12 mouse cellular contexts compared by ENCODE assay signal in genomic region chr13:94262551-94262950, GRCm38 (mm10). TPM values are rescaled to one million over a fixed set of nuclear protein-coding genes. Genes with fewer than 3 reads are reported as not detected.
DNase-seq lines count a peak whose midpoint lies in the region; ATAC-seq and TF ChIP-seq lines count a peak whose summit lies in the region.
"Had no signal": no experiment of that assay in that cellular context is flagged by ENCODE, and none has a peak within 500 bp of the region (broad histone marks: within the 10 kb centered on the region; RNA-seq: fewer than 3 reads in every experiment).

No protein-coding gene starts in this region.

- intact Hi-C loops in gastrocnemius, adult 2 months (cut with DNase I) = no loop called here

- H3K27ac ChIP-seq in gastrocnemius, adult 2 months = peak overlapping the region; percentile 20
- H3K27ac ChIP-seq in liver, postnatal 0 days (ENCODE audit: low read depth) = no peak overlapping the region
- no peak overlapping the region for H3K27ac ChIP-seq in forebrain, postnatal 0 days (ENCODE audit: low read depth, low read length)
- H3K27ac ChIP-seq in forebrain, embryonic 12.5 days = no peak overlapping the region
- H3K27ac ChIP-seq: heart, embryonic 13.5 days; midbrain, embryonic 12.5 days; neural tube, embryonic 12.5 days had no signal

- peaks cover 28% of the 10 kb centered on the region for H3K4me1 ChIP-seq in liver, postnatal 0 days (ENCODE audit: insufficient read depth)
- H3K4me1 ChIP-seq in forebrain, postnatal 0 days (ENCODE audit: insufficient read depth) = no peaks in the 10 kb centered on the region; the same call in 1 of the 2 replicates
- H3K4me1 ChIP-seq in forebrain, embryonic 12.5 days = peaks cover 2% of the 10 kb centered on the region
- H3K4me1 ChIP-seq: neural tube, embryonic 12.5 days had no signal

- WGBS in liver, postnatal 0 days (ENCODE audit: insufficient replicate concordance) = 53% methylated on average over 4 of the region's 4 CpGs
- 71% methylated on average over 4 of the region's 4 CpGs for WGBS in forebrain, postnatal 0 days
- 80% methylated on average over 4 of the region's 4 CpGs for WGBS in forebrain, embryonic 12.5 days

- no peak overlapping the region for H3K9ac ChIP-seq in liver, postnatal 0 days (replicated peaks)
- H3K9ac ChIP-seq in forebrain, postnatal 0 days = no peak overlapping the region
- no peak overlapping the region for H3K9ac ChIP-seq in forebrain, embryonic 12.5 days
- H3K9ac ChIP-seq: heart, embryonic 13.5 days; lung, embryonic 14.5 days; midbrain, embryonic 12.5 days; neural tube, embryonic 12.5 days had no signal

- no peak for DNase-seq in gastrocnemius, adult 2 months
- no peak for DNase-seq in gastrocnemius, adult 8-10 months (ENCODE audit: low spot score in 2 of 2)
- peak; percentile 63 for DNase-seq in adrenal gland, postnatal 25 days
- peak; percentile 38 to 59 for DNase-seq in cerebellum, postnatal 14 days
- no peak for DNase-seq in liver, postnatal 0 days
- no peak for DNase-seq in ovary, postnatal 36 days (ENCODE audit: low spot score)
- no peak for DNase-seq in forebrain, postnatal 0 days
- DNase-seq: lung, embryonic 14.5 days had no signal

- no peak overlapping the region for H3K4me3 ChIP-seq in gastrocnemius, adult 2 months
- no peak overlapping the region for H3K4me3 ChIP-seq in liver, postnatal 0 days (ENCODE audit: low read depth, low read length)
- no peak overlapping the region for H3K4me3 ChIP-seq in forebrain, postnatal 0 days (ENCODE audit: low read depth, low read length)
- no peak overlapping the region for H3K4me3 ChIP-seq in forebrain, embryonic 12.5 days (replicated peaks)
- H3K4me3 ChIP-seq: heart, embryonic 13.5 days; midbrain, embryonic 12.5 days; neural tube, embryonic 12.5 days had no signal

- no peaks in the 10 kb centered on the region for H3K27me3 ChIP-seq in liver, postnatal 0 days (ENCODE audit: insufficient read depth, low read length)
- H3K27me3 ChIP-seq in forebrain, postnatal 0 days (ENCODE audit: insufficient read depth, low read length) = no peaks in the 10 kb centered on the region
- H3K27me3 ChIP-seq in forebrain, embryonic 12.5 days = no peaks in the 10 kb centered on the region
- H3K27me3 ChIP-seq: heart, embryonic 13.5 days; midbrain, embryonic 12.5 days; neural tube, embryonic 12.5 days had no signal

- ATAC-seq in liver, postnatal 0 days = peak; percentile 68
- no peak for ATAC-seq in forebrain, postnatal 0 days
- no peak for ATAC-seq in forebrain, embryonic 12.5 days (ENCODE audit: low FRiP score)

- H3K36me3 ChIP-seq in liver, postnatal 0 days (replicated peaks; ENCODE audit: insufficient read depth, low read length) = no peaks in the 10 kb centered on the region
- H3K36me3 ChIP-seq in forebrain, postnatal 0 days (ENCODE audit: insufficient read depth) = no peaks in the 10 kb centered on the region
- H3K36me3 ChIP-seq in forebrain, embryonic 12.5 days (replicated peaks) = no peaks in the 10 kb centered on the region
- H3K36me3 ChIP-seq: heart, embryonic 13.5 days; midbrain, embryonic 12.5 days; neural tube, embryonic 12.5 days had no signal

- H3K9me3 ChIP-seq in liver, postnatal 0 days (ENCODE audit: low read length) = no peaks in the 10 kb centered on the region
- no peaks in the 10 kb centered on the region for H3K9me3 ChIP-seq in forebrain, postnatal 0 days (ENCODE audit: low read length)
- no peaks in the 10 kb centered on the region for H3K9me3 ChIP-seq in forebrain, embryonic 12.5 days
- H3K9me3 ChIP-seq: heart, embryonic 13.5 days; midbrain, embryonic 12.5 days; neural tube, embryonic 12.5 days had no signal

- no peak overlapping the region for H3K4me2 ChIP-seq in liver, postnatal 0 days (ENCODE audit: low read depth, low read length)
- no peak overlapping the region for H3K4me2 ChIP-seq in forebrain, postnatal 0 days (ENCODE audit: low read depth)
- no peak overlapping the region for H3K4me2 ChIP-seq in forebrain, embryonic 12.5 days
- H3K4me2 ChIP-seq: heart, embryonic 13.5 days; lung, embryonic 14.5 days; midbrain, embryonic 12.5 days; neural tube, embryonic 12.5 days had no signal

- no peak for TF ChIP-seq CTCF in gastrocnemius, adult 2 months (IDR thresholded peaks at IDR 0.05)
- TF ChIP-seq CTCF in liver, postnatal 0 days (IDR thresholded peaks at IDR 0.05; ENCODE audit: low read depth) = no peak
- no peak for TF ChIP-seq CTCF in forebrain, postnatal 0 days (IDR thresholded peaks at IDR 0.05; ENCODE audit: low read depth)

- no peak for TF ChIP-seq EP300 in liver, postnatal 0 days (IDR thresholded peaks at IDR 0.05; ENCODE audit: low read depth)

RNA-seq across cellular contexts. Expression of gene Scamp1, which starts 23.1 kb away (rescaled TPM):
- total RNA-seq in gastrocnemius, adult 2 months (2021) = 10 to 100 TPM; 16.6 to 20.3 TPM
- total RNA-seq in gastrocnemius, adult 8-10 months (2022) = 10 to 100 TPM; 18.0 to 21.6 (median 18.9) TPM
- total RNA-seq in adrenal gland, postnatal 25 days (2021) = 47.7 and 58.7 TPM in 2 replicates
- 12.0 and 13.8 TPM in 2 replicates for polyA plus RNA-seq in liver, postnatal 0 days (2015; fragmentation: Nextera tagmentation; extraction: Ambion mirVana)
- 95.5 and 116 TPM in 2 replicates for total RNA-seq in forebrain, postnatal 0 days (2014; rRNA removed)
- 60.9 and 119 TPM in 2 replicates for polyA plus RNA-seq in forebrain, postnatal 0 days (2015; fragmentation: Nextera tagmentation; extraction: Ambion mirVana)
- polyA plus RNA-seq in forebrain, embryonic 12.5 days (2016; fragmentation: Nextera tagmentation; extraction: Ambion mirVana) = 55.3 and 60.0 TPM in 2 replicates

Comparison
In these comparisons a context has a peak if more than half of its experiments do, and no peak if none do; other contexts are left out.
1. DNase-seq: peak in adrenal gland, postnatal 25 days (single experiment) and cerebellum, postnatal 14 days (2 of 2); none in gastrocnemius, adult 2 months (single experiment), gastrocnemius, adult 8-10 months (0 of 2), liver, postnatal 0 days (single experiment), ovary, postnatal 36 days (single experiment) and forebrain, postnatal 0 days (single experiment).